Mouse (Mus musculus) intestine, postnatal 0 days (tissue): Measurements from ENCODE around the gene Eef1akmt4. TPM values are rescaled to one million over a fixed set of nuclear protein-coding genes. Genes with fewer than 3 reads are reported as not detected.

Experiments
- ATAC-seq: fragments of 200-750 bp; cut with Nextera tagmentation; 2 replicates; pipeline ENCODE4 v1.8.0; 2017; ENCODE audit warnings: mild to moderate bottlenecking, moderate TSS enrichment, moderate library complexity
- H3K27ac ChIP-seq: fragments of 300-500 bp; sonication (generic); 2 replicates; pipeline ENCODE4 v1.5.1; 2014; ENCODE audit warnings: mild to moderate bottlenecking, low read depth, low read length, moderate library complexity
- H3K27me3 ChIP-seq: fragments of 300-500 bp; sonication (generic); replicated peaks from 2 replicates; pipeline ENCODE4 v1.6.1; 2014; ENCODE audit warnings: low read length, mixed read lengths; ENCODE audit not compliant: control insufficient read depth, insufficient read depth
- H3K36me3 ChIP-seq: fragments of 300-500 bp; sonication (generic); 2 replicates; pipeline ENCODE4 v1.6.1; 2014; ENCODE audit warnings: mild to moderate bottlenecking, moderate library complexity; ENCODE audit not compliant: control insufficient read depth, insufficient read depth
- H3K4me1 ChIP-seq: fragments of 300-500 bp; sonication (generic); replicated peaks from 2 replicates; pipeline ENCODE4 v1.6.1; 2014; ENCODE audit warnings: antibody characterized with exemption, low read length, mixed read lengths; ENCODE audit not compliant: control insufficient read depth, insufficient read depth
- H3K4me2 ChIP-seq: fragments of 300-500 bp; sonication (generic); replicated peaks from 2 replicates; pipeline ENCODE4 v1.6.1; 2014; ENCODE audit warnings: low read depth, mild to moderate bottlenecking, moderate library complexity
- H3K4me3 ChIP-seq: fragments of 300-500 bp; sonication (generic); 2 replicates; pipeline ENCODE4 v1.5.1; 2014; ENCODE audit warnings: low read depth, low read length
- H3K9ac ChIP-seq: fragments of 300-500 bp; sonication (generic); 2 replicates; pipeline ENCODE4 v1.6.1; 2014; ENCODE audit warnings: mild to moderate bottlenecking, low read depth, low read length
- H3K9me3 ChIP-seq: fragments of 300-500 bp; sonication (generic); 2 replicates; pipeline ENCODE4 v1.6.1; 2016; ENCODE audit warnings: mixed run types; ENCODE audit not compliant: control insufficient read depth
- CTCF ChIP-seq: sonication (generic); IDR thresholded peaks from 2 replicates; pipeline ENCODE4 v1.5.1; 2016; ENCODE audit warnings: low read depth, mild to moderate bottlenecking, control low read depth, antibody characterized with exemption, moderate library complexity
- WGBS: fragments of 180-500 bp; shearing (Covaris S2); extraction: QIAGEN DNeasy Blood & Tissue Kit; methylation state at CpG from one replicate; pipeline ENCODE4 v1.1.7; 2014; 5-methylcytosine and 5-hydroxymethylcytosine counted together
- polyA plus RNA-seq: library from polyadenylated mRNA; unstranded; fragments of >200 nt; fragmentation: Nextera tagmentation; extraction: Ambion mirVana; gene quantifications from 2 replicates; pipeline ENCODE4 v1.2.1, GENCODE M21; 2015

Gene Eef1akmt4
- 17.8 and 18.0 TPM in 2 replicates for polyA plus RNA-seq

DNA sequence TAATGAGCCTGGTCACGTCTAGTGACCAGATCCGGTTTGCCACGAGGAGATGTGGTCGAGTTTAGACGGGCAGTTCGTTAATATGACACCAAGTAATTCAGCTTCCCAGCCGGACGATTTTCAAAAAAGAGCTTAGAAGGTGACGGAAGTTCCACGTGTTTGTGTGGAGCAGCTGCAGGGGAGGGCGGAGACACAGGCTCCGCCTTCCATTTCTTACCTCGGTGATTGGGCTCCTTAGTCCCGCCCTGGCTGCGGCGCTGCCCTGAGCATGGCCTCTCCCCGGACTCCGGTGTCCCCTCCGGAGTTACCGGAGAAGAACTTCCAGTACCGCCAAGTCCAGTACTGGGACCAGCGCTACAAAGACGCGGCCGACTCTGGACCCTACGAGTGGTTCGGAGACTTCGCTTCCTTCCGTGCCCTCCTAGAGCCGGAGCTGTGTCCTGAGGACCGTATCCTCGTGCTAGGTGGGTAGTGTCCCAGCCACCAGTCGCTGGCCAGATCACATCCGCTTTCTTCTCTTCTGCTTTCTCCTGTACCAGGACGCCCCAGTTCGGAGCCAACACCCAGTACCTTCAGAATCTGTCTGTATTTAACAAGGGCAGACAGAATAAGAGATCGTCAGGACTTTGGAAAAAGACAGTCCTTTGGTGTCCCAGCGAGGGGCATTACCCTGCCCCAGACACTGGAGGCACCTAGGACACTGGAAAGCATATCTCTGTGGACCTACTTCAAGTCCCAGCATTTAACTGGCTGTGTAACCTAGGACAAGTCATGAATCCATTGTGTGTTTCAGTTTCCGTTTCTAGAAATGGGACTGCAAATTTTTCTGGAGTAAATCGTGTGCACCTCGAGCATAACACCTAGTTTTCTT, at the start of gene Eef1akmt4, which contains the start of the genes Gm49333 and Alg3:
TSS of gene Eef1akmt4 (plus strand) at position 237 of the 871 bp plus-strand sequence.
TSS of gene Gm49333 (plus strand) at position 254 of the 871 bp plus-strand sequence.
TSS of gene Alg3 (minus strand) at position 379 of the 871 bp plus-strand sequence.
- Histone ChIP-seq H3K27ac (peak within 1 kb of the TSS; percentile 80), H3K9me3 (no peaks in the 10 kb centered on the region), H3K9ac (peak within 1 kb of the TSS; percentile 52), H3K4me1 (peaks cover 5% of the 10 kb centered on the region; the same call in 1 of the 2 replicates), H3K36me3 (peaks cover 10% of the 10 kb centered on the region), H3K4me3 (peak within 1 kb of the TSS; percentile 66), H3K27me3 (no peaks in the 10 kb centered on the region), H3K4me2 (peak within 1 kb of the TSS; percentile 93)
- peak; percentile 98 for ATAC-seq
- WGBS = 1% methylated on average over 41 of the region's 41 CpGs
- TF ChIP-seq CTCF = no peak

DNA sequence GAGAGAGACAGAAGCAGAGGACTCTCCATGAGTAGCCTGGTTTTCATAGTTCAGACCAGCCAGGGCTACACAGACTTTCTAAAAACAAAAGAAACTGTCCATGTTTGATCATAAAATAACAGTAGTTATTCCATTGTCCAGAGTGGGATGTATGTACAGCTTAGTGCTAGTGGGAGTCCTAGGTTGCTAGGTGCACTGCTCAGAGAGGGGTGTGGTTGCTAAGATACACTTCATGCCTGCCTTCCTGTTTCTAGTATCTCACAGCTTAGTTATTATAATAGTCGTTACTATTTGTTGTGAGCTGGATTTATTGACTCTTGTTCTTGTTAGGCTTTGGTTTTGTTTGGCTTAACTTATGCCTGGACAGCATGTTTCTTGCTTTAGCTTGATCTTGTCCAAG, 46.3 kb upstream of the Eef1akmt4 start:
- TF ChIP-seq CTCF = no peak
- no peaks in the 10 kb centered on the region for H3K9me3 ChIP-seq
- H3K4me1 ChIP-seq = no peaks in the 10 kb centered on the region
- H3K36me3 ChIP-seq = peaks cover 13% of the 10 kb centered on the region
- H3K4me3 ChIP-seq = no peak overlapping the region
- no peak overlapping the region for H3K4me2 ChIP-seq
- no peak overlapping the region for H3K27ac ChIP-seq
- WGBS = 13% methylated on average over 1 of the region's 1 CpGs
- H3K9ac ChIP-seq = no peak overlapping the region
- ATAC-seq = no peak
- no peaks in the 10 kb centered on the region for H3K27me3 ChIP-seq

DNA sequence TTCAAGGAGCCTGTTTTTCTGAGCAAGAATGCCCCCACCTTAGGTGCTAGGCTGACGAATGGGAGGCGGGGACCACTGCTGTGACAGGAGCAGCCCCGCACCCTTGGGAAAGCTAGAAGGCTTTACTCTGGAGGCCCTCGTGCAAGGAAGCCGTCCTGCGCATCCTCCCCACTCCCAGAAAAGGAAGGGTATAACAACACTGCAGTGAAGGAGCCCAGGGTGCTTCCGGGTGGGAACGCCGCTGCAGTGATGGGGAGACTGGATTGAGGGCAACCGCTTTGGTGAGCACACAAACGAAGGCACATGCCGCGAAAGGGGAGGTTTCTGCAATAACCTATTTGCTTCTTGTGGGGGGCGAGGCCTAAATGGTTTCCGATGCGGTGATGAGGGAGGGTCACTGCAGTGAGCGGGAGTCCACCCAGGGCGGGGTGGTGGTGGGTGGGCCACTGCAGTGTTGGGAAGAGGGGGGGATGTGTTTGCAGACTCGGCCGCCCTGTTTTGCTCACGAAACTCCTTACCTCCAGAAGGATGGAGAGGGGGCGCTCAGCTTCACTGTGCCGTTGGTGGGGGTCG, 21.9 kb upstream of the Eef1akmt4 start, which contains the start of gene Vwa5b2:
TSS of gene Vwa5b2 (plus strand) at position 106 of the 573 bp plus-strand sequence.
- WGBS = under 1% methylated on average over 24 of the region's 24 CpGs
- Histone ChIP-seq H3K4me2 (peak within 1 kb of the TSS; percentile 80), H3K4me1 (0 out of 2 replicates have a peak, but pooled peaks cover 10% of the 10 kb centered on the region), H3K27ac (no peak within 1 kb of the TSS), H3K9ac (0 out of 2 replicates have a peak within 1 kb of the TSS, but pooled peaks have one; percentile 13), H3K27me3 (peaks cover 35% of the 10 kb centered on the region), H3K4me3 (peak within 1 kb of the TSS; percentile 42), H3K36me3 (no peaks in the 10 kb centered on the region; the same call in 1 of the 2 replicates), H3K9me3 (no peaks in the 10 kb centered on the region)
- no peak for TF ChIP-seq CTCF
- peak; percentile 17; the same call in 1 of the 2 replicates for ATAC-seq

DNA sequence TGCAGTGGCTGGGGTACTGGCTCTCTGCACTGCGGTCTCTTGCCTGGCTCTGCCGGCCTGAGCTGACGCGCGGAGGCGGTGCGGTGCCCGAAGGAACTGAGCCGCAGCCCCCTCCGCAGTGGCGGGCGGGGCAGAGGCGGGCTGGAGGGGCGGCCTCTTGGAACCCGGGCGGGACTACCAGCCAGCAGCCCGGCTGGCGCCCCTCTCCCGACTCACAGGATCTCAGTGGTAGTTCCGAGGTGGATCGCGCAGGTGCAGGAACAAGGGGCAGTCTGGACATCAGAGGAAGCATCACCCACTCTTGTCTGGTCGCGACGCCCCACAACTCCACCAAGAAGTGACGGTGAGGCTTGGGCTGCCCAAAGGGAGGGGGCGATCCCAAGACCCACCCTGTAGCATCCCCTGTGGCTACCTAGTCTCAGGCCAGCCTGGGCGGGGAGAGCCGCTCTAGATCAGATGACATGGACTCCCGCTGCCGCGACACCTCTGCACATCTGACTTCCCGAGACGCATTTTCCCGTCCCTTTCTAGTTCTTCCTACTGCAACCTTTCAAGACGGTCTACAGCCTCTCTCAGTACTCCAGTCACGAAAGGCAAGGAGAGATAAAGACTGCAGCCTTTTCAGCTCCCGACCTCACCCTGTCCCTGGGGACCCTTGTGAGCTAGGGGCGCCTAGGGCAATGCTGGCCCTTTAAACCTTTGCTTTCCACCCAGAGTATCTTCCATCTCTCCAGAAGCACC, 21.3 kb upstream of the Eef1akmt4 start:
- ATAC-seq = peak; percentile 35
- Histone ChIP-seq H3K27me3 (peaks cover 35% of the 10 kb centered on the region), H3K9me3 (no peaks in the 10 kb centered on the region), H3K36me3 (no peaks in the 10 kb centered on the region; the same call in 1 of the 2 replicates), H3K27ac (no peak overlapping the region), H3K4me1 (0 out of 2 replicates have a peak, but pooled peaks cover 10% of the 10 kb centered on the region), H3K4me3 (peak overlapping the region; percentile 42), H3K4me2 (peak overlapping the region; percentile 80), H3K9ac (no peak overlapping the region)
- under 1% methylated on average over 38 of the region's 39 CpGs for WGBS
- TF ChIP-seq CTCF = no peak

DNA sequence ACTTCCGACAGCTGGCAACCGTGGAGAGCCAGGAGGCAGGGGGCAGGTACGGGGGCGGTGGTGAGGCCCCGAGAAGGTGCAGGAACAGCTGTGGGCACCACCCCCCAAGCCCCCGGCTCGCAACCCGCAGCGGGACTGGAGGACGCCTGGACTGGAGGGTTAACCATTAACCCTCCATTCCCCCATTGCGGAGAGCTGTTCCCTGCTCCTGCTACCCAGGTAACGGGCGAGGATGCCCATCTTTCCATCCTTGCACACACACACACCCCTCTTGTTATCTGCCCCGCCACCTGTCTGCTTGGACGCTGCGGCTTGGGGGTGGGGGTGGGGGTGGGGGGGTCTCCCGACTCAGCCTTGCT, 20.7 kb upstream of the Eef1akmt4 start:
- H3K4me2 ChIP-seq = peak overlapping the region; percentile 80
- WGBS = 1% methylated on average over 17 of the region's 17 CpGs
- peak overlapping the region; percentile 42 for H3K4me3 ChIP-seq
- H3K36me3 ChIP-seq = no peaks in the 10 kb centered on the region; the same call in 1 of the 2 replicates
- H3K27me3 ChIP-seq = peaks cover 35% of the 10 kb centered on the region
- H3K9ac ChIP-seq = no peak overlapping the region
- TF ChIP-seq CTCF = no peak
- H3K27ac ChIP-seq = no peak overlapping the region
- ATAC-seq = no peak
- 0 out of 2 replicates have a peak, but pooled peaks cover 10% of the 10 kb centered on the region for H3K4me1 ChIP-seq
- H3K9me3 ChIP-seq = no peaks in the 10 kb centered on the region
